Mouse (Mus musculus) testis, adult 2 months (tissue): Measurements from ENCODE around the gene Myh4. TPM values are rescaled to one million over a fixed set of nuclear protein-coding genes. Genes with fewer than 3 reads are reported as not detected.

Source experiments
- H3K27ac ChIP-seq: fragments of 200-500 bp; 2 replicates; pipeline ENCODE4 v1.5.1; 2012; ENCODE audit warnings: low read depth, low read length; ENCODE audit not compliant: control insufficient read depth, insufficient read depth
- H3K27me3 ChIP-seq: fragments of 200-500 bp; 2 replicates; pipeline ENCODE4 v1.6.1; 2012; ENCODE audit warnings: mild to moderate bottlenecking, low read length, moderate library complexity; ENCODE audit not compliant: control insufficient read depth, insufficient read depth
- H3K36me3 ChIP-seq: fragments of 200-500 bp; 2 replicates; pipeline ENCODE4 v1.6.1; 2012; ENCODE audit warnings: mild to moderate bottlenecking, low read length; ENCODE audit not compliant: control insufficient read depth, insufficient read depth
- H3K4me1 ChIP-seq: fragments of 200-500 bp; 2 replicates; pipeline ENCODE4 v1.6.1; 2012; ENCODE audit warnings: low read length; ENCODE audit not compliant: control insufficient read depth, insufficient read depth
- H3K4me3 ChIP-seq: fragments of 200-500 bp; 2 replicates; pipeline ENCODE4 v1.5.1; 2012; ENCODE audit warnings: low read depth, mild to moderate bottlenecking, low read length, moderate library complexity, mixed read lengths; ENCODE audit not compliant: control insufficient read depth
- CTCF ChIP-seq: fragments of 200-500 bp; IDR thresholded peaks from 2 replicates; pipeline ENCODE4 v1.5.1; 2012; ENCODE audit warnings: low read depth, mild to moderate bottlenecking, inconsistent platforms, low read length, moderate library complexity; ENCODE audit not compliant: control insufficient read depth, insufficient read depth, insufficient replicate concordance
- POLR2A ChIP-seq: fragments of 200-500 bp; IDR thresholded peaks from 2 replicates; pipeline ENCODE4 v1.6.1; 2012; ENCODE audit warnings: low read depth, mild to moderate bottlenecking, inconsistent platforms, low read length, moderate library complexity; ENCODE audit not compliant: control insufficient read depth
- polyA plus RNA-seq: library from polyadenylated mRNA; depleted of rRNA; stranded (reverse); fragments of >200 nt; gene quantifications from 2 replicates; pipeline ENCODE4 v1.2.3, GENCODE M21; 2012; rRNA removed

Gene Myh4
- polyA plus RNA-seq, 1 experiment: 0.02 TPM

- Histone ChIP-seq H3K27ac (no peak overlapping the region), H3K36me3 (no peaks in the 10 kb centered on the region), H3K27me3 (no peaks in the 10 kb centered on the region), H3K4me3 (no peak overlapping the region), H3K4me1 (no peaks in the 10 kb centered on the region)
- TF ChIP-seq CTCF (no peak), POLR2A (no peak)
Observed at GRCm38 (mm10) chr11:67241051-67241450, 3.2 kb downstream of the Myh4 start.

GRCm38 (mm10) chr11:67253691-67254090, 15.9 kb downstream of the Myh4 start:
- H3K27me3 ChIP-seq: no peaks in the 10 kb centered on the region
- H3K4me3 ChIP-seq: no peak overlapping the region
- H3K36me3 ChIP-seq: no peaks in the 10 kb centered on the region
- TF ChIP-seq POLR2A: no peak
- no peak for TF ChIP-seq CTCF
- H3K4me1 ChIP-seq: no peaks in the 10 kb centered on the region; the same call in 1 of the 2 replicates
- H3K27ac ChIP-seq: no peak overlapping the region

- H3K36me3 ChIP-seq: no peaks in the 10 kb centered on the region
Observed at GRCm38 (mm10) chr11:67257048-67257447, 19.2 kb downstream of the Myh4 start.

GRCm38 (mm10) chr11:67260956-67261355, 23.1 kb downstream of the Myh4 start:
- H3K27me3 ChIP-seq: no peaks in the 10 kb centered on the region
- TF ChIP-seq CTCF (no peak), POLR2A (no peak)
- no peaks in the 10 kb centered on the region for H3K36me3 ChIP-seq
- H3K27ac ChIP-seq: no peak overlapping the region
- no peak overlapping the region for H3K4me3 ChIP-seq
- peaks cover 4% of the 10 kb centered on the region; the same call in 1 of the 2 replicates for H3K4me1 ChIP-seq

More at GRCm38 (mm10) chr11:67257048-67257447, 19.2 kb downstream of the Myh4 start:
- Histone ChIP-seq H3K27ac (no peak overlapping the region), H3K4me1 (peaks cover 4% of the 10 kb centered on the region; the same call in 1 of the 2 replicates), H3K4me3 (no peak overlapping the region), H3K27me3 (no peaks in the 10 kb centered on the region)
- TF ChIP-seq POLR2A: no peak
- no peak for TF ChIP-seq CTCF

GRCm38 (mm10) chr11:67276601-67277174, 38.9 kb downstream of the Myh4 start, which contains the start of gene Myh8:
Gene Myh8 (plus strand): TSS chr11:67277124.
- Histone ChIP-seq H3K4me1 (no peaks in the 10 kb centered on the region), H3K36me3 (no peaks in the 10 kb centered on the region)

GRCm38 (mm10) chr11:67293440-67293839, 55.6 kb downstream of the Myh4 start:
- no peak for TF ChIP-seq POLR2A
- no peak for TF ChIP-seq CTCF
- Histone ChIP-seq H3K36me3 (no peaks in the 10 kb centered on the region), H3K27me3 (no peaks in the 10 kb centered on the region), H3K4me1 (peaks cover 3% of the 10 kb centered on the region), H3K4me3 (no peak overlapping the region), H3K27ac (no peak overlapping the region)

More at GRCm38 (mm10) chr11:67276601-67277174, 38.9 kb downstream of the Myh4 start, which contains the start of gene Myh8:
- no peak within 1 kb of the TSS for H3K4me3 ChIP-seq
- H3K27me3 ChIP-seq: no peaks in the 10 kb centered on the region
- TF ChIP-seq CTCF (no peak), POLR2A (no peak)
- no peak within 1 kb of the TSS for H3K27ac ChIP-seq

Other genes with a start within 250 kb of the Myh4 start
- gene Tmem220, start 212.9 kb upstream of the Myh4 start, polyA plus RNA-seq: 0.19 and 0.22 TPM in 2 replicates
- 5.5 and 7.6 TPM in 2 replicates for gene Adprm, start 185.4 kb upstream of the Myh4 start, polyA plus RNA-seq
- 1.1 and 1.8 TPM in 2 replicates for gene Sco1, start 185.4 kb upstream of the Myh4 start, polyA plus RNA-seq
- 0.09 and 0.12 TPM in 2 replicates for gene Myh3, start 159.7 kb upstream of the Myh4 start, polyA plus RNA-seq
- 0.01 TPM in 1 of 2 replicates, not detected in the other for gene Myh2, start 67.0 kb upstream of the Myh4 start, polyA plus RNA-seq
- gene Myh1, start 38.0 kb upstream of the Myh4 start, polyA plus RNA-seq: 0.20 and 0.30 TPM in 2 replicates
- not detected in 2 replicates for gene Myh8, start 39.1 kb downstream of the Myh4 start, polyA plus RNA-seq
- 0.18 and 0.25 TPM in 2 replicates for gene Myh13, start 83.6 kb downstream of the Myh4 start, polyA plus RNA-seq
- gene Gas7, start 217.4 kb downstream of the Myh4 start, polyA plus RNA-seq: 11.6 and 14.4 TPM in 2 replicates